Mouse (Mus musculus): Measurements from ENCODE around the gene Nppc. TPM values are rescaled to one million over a fixed set of nuclear protein-coding genes. Genes with fewer than 3 reads are reported as not detected.

The Nppc gene
- polyA plus RNA-seq, 1 experiment: not detected

DNA sequence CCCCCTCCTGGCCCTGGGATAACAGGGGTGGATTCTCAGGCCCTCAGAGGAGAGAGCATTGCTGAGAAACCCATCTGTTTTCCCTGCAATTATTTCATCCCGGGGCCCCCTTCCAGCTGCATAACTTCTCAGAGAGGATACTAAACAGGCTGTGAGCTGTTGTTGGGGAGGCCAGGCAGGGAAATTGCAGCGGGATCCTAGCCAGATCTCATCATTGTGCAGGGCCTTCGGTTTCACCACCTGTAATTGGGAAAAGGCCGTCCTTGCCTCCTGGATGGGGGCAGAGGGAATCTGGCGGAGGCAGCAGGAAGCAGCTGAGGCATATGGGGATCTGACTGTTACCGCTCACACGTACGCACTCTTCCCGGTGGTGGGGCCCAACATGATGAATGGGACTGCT, 4.0 kb upstream of the Nppc start:
- no peak overlapping the region for H3K9ac ChIP-seq (ENCODE audit: low read depth, poor library complexity, severe bottlenecking)
- H3K27ac ChIP-seq (ENCODE audit: insufficient read depth, low read length): no peak overlapping the region
- H3K9me3 ChIP-seq (replicated peaks; ENCODE audit: control insufficient read depth, insufficient read depth, low read length, poor library complexity, severe bottlenecking): no peaks in the 10 kb centered on the region
- no peak for TF ChIP-seq CTCF (IDR thresholded peaks at IDR 0.05; ENCODE audit: low read depth, low read length)
- TF ChIP-seq EP300 (IDR thresholded peaks at IDR 0.05; ENCODE audit: insufficient read depth, low read depth, low read length): no peak
- no peak for TF ChIP-seq POLR2A (IDR thresholded peaks at IDR 0.05; ENCODE audit: insufficient read depth, low read length)
- H3K4me3 ChIP-seq (ENCODE audit: low read depth, low read length): no peak overlapping the region
- H3K27me3 ChIP-seq (ENCODE audit: control insufficient read depth, insufficient read depth, low read length, poor library complexity, severe bottlenecking): peaks cover 3% of the 10 kb centered on the region; the same call in 1 of the 2 replicates
- H3K36me3 ChIP-seq (ENCODE audit: control insufficient read depth, insufficient read depth, low read length, poor library complexity, severe bottlenecking): no peaks in the 10 kb centered on the region
- no peaks in the 10 kb centered on the region for H3K4me1 ChIP-seq (ENCODE audit: control insufficient read depth, insufficient read depth, low read length)

DNA sequence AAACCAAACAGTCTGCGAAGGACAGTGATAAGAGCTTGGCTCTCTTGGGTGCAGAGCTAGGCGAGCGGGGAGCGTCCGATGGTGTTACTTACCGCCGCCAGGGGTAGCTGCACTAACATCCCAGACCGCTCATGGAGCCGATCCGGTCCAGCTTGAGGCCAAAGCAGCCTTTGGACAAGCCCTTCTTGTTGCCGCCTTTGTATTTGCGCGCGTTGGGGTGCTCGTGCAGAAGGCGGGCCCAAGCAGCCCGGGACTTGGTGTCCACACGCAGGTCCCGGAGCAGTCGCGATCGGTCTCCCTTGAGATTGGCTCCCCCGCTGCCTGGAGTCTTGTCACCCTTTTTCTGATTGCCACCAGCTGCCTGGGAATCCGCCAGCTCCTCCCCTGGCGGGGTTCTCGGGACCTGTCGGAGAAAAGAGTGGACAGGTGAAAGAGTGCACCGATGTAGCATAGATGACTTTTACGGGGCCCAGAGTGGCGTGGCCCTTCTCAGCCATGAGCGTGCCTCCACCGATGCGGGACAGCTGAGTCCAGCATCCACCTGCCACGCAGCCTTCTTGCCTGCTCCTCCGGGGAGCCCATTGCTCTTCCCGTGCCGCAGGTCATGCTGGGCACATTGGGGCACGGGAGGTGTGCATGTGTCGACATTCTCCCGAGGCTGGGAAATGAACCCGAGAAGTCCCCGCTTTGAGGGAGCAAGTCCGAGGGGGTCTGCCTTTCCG, 658 bp downstream of the Nppc start:
- Histone ChIP-seq H3K36me3 (ENCODE audit: control insufficient read depth, insufficient read depth, low read length, poor library complexity, severe bottlenecking) (no peaks in the 10 kb centered on the region), H3K4me3 (ENCODE audit: low read depth, low read length) (peak overlapping the region; percentile 68), H3K9ac (ENCODE audit: low read depth, poor library complexity, severe bottlenecking) (peak overlapping the region; percentile 17), H3K27ac (ENCODE audit: insufficient read depth, low read length) (no peak overlapping the region), H3K9me3 (replicated peaks; ENCODE audit: control insufficient read depth, insufficient read depth, low read length, poor library complexity, severe bottlenecking) (no peaks in the 10 kb centered on the region), H3K27me3 (ENCODE audit: control insufficient read depth, insufficient read depth, low read length, poor library complexity, severe bottlenecking) (peaks cover 3% of the 10 kb centered on the region; the same call in 1 of the 2 replicates), H3K4me1 (ENCODE audit: control insufficient read depth, insufficient read depth, low read length) (no peaks in the 10 kb centered on the region)
- TF ChIP-seq EP300 (IDR thresholded peaks at IDR 0.05; ENCODE audit: insufficient read depth, low read depth, low read length): no peak
- peak; percentile 74 for TF ChIP-seq CTCF (IDR thresholded peaks at IDR 0.05; ENCODE audit: low read depth, low read length)
- no peak for TF ChIP-seq POLR2A (IDR thresholded peaks at IDR 0.05; ENCODE audit: insufficient read depth, low read length)

DNA sequence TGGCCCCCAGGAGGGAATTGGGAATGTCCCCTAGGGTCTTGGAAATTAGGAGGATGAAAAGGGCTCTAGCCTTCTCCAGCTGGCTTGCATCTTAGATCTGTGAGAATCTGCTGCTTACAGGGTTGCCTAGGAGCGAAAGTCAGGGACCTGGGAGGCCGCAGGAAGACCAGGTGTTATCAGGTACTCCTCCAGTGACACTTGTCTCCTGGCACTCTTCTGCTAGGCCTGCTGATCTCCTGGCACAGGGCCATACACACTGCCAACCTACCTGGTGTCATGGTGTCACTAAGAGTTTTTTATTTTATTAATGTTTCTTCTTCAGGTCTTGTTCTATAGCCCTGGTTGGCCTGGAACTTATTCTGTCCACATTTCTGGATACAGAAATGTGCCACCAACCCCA, 5.3 kb downstream of the Nppc start:
- Histone ChIP-seq H3K9me3 (replicated peaks; ENCODE audit: control insufficient read depth, insufficient read depth, low read length, poor library complexity, severe bottlenecking) (no peaks in the 10 kb centered on the region), H3K9ac (ENCODE audit: low read depth, poor library complexity, severe bottlenecking) (no peak overlapping the region), H3K27ac (ENCODE audit: insufficient read depth, low read length) (no peak overlapping the region), H3K4me3 (ENCODE audit: low read depth, low read length) (no peak overlapping the region), H3K36me3 (ENCODE audit: control insufficient read depth, insufficient read depth, low read length, poor library complexity, severe bottlenecking) (no peaks in the 10 kb centered on the region), H3K4me1 (ENCODE audit: control insufficient read depth, insufficient read depth, low read length) (no peaks in the 10 kb centered on the region), H3K27me3 (ENCODE audit: control insufficient read depth, insufficient read depth, low read length, poor library complexity, severe bottlenecking) (no peaks in the 10 kb centered on the region; the same call in 1 of the 2 replicates)
- TF ChIP-seq CTCF (IDR thresholded peaks at IDR 0.05; ENCODE audit: low read depth, low read length): no peak
- TF ChIP-seq POLR2A (IDR thresholded peaks at IDR 0.05; ENCODE audit: insufficient read depth, low read length): no peak
- no peak for TF ChIP-seq EP300 (IDR thresholded peaks at IDR 0.05; ENCODE audit: insufficient read depth, low read depth, low read length)

DNA sequence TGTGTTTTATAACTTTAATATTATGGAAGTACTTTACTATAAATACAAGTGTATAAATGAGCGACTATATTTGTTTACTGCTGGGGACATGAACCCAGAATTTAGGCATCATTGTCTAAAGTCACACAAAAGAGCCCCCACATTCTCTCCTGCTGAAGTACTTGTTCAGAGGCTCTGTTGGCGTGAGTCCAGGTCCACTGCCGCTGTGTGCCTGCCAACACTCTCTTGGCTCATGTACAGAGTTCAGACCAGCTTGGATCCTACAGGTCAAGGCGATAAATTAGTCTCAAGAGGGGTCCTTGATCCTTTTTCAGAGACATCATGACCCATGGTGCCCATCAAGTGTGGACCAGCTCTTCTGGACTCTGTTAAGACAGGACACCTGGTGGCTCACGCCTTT, 13.3 kb downstream of the Nppc start:
- Histone ChIP-seq H3K4me3 (ENCODE audit: low read depth, low read length) (no peak overlapping the region), H3K9me3 (replicated peaks; ENCODE audit: control insufficient read depth, insufficient read depth, low read length, poor library complexity, severe bottlenecking) (no peaks in the 10 kb centered on the region), H3K4me1 (ENCODE audit: control insufficient read depth, insufficient read depth, low read length) (no peaks in the 10 kb centered on the region), H3K9ac (ENCODE audit: low read depth, poor library complexity, severe bottlenecking) (no peak overlapping the region), H3K27me3 (ENCODE audit: control insufficient read depth, insufficient read depth, low read length, poor library complexity, severe bottlenecking) (no peaks in the 10 kb centered on the region), H3K36me3 (ENCODE audit: control insufficient read depth, insufficient read depth, low read length, poor library complexity, severe bottlenecking) (no peaks in the 10 kb centered on the region), H3K27ac (ENCODE audit: insufficient read depth, low read length) (no peak overlapping the region)
- TF ChIP-seq EP300 (IDR thresholded peaks at IDR 0.05; ENCODE audit: insufficient read depth, low read depth, low read length): no peak
- no peak for TF ChIP-seq CTCF (IDR thresholded peaks at IDR 0.05; ENCODE audit: low read depth, low read length)
- TF ChIP-seq POLR2A (IDR thresholded peaks at IDR 0.05; ENCODE audit: insufficient read depth, low read length): no peak

DNA sequence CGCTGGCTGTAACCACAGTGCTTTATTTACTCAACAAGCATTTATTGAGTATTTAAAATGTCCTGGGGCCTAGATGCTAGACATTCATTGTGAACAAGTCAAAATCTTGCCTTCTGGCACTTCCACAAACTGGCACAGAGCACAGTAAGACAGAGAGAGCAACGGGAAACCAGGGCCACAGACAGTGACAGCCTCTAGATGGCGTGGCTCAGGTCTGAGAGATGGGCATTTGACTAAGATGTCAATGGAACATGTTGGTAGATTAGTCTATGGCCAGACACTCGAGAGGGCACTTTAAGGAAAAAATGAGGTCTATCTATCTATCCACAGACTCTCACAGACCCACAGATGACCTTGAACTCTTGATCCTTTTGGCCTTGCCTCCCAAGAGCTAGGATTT, 17.7 kb downstream of the Nppc start:
- Histone ChIP-seq H3K27me3 (ENCODE audit: control insufficient read depth, insufficient read depth, low read length, poor library complexity, severe bottlenecking) (no peaks in the 10 kb centered on the region), H3K36me3 (ENCODE audit: control insufficient read depth, insufficient read depth, low read length, poor library complexity, severe bottlenecking) (no peaks in the 10 kb centered on the region), H3K4me1 (ENCODE audit: control insufficient read depth, insufficient read depth, low read length) (no peaks in the 10 kb centered on the region), H3K9me3 (replicated peaks; ENCODE audit: control insufficient read depth, insufficient read depth, low read length, poor library complexity, severe bottlenecking) (no peaks in the 10 kb centered on the region), H3K27ac (ENCODE audit: insufficient read depth, low read length) (no peak overlapping the region), H3K4me3 (ENCODE audit: low read depth, low read length) (no peak overlapping the region), H3K9ac (ENCODE audit: low read depth, poor library complexity, severe bottlenecking) (no peak overlapping the region)
- TF ChIP-seq CTCF (IDR thresholded peaks at IDR 0.05; ENCODE audit: low read depth, low read length) (peak; percentile 38), EP300 (IDR thresholded peaks at IDR 0.05; ENCODE audit: insufficient read depth, low read depth, low read length) (no peak), POLR2A (IDR thresholded peaks at IDR 0.05; ENCODE audit: insufficient read depth, low read length) (no peak)

DNA sequence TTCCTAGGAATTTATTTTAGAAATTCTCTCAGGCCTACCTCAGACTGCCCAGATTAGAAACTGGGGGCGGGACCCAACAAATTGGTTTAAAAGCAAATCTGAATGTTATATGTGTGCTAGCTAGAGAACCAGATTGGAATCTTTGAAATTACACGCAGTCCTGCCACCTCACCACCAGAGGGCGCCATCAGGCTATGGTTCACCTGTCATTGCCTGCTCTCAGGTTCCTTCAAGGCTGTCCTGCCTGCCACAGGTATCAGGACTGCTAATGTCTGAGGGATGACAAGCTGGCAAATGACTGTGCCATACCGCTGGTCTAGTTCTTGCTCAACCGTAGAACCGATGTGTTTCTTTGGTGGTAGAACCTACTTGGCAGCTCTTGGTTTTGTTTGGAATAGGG, 20.1 kb downstream of the Nppc start:
- no peaks in the 10 kb centered on the region for H3K27me3 ChIP-seq (ENCODE audit: control insufficient read depth, insufficient read depth, low read length, poor library complexity, severe bottlenecking)
- no peaks in the 10 kb centered on the region for H3K4me1 ChIP-seq (ENCODE audit: control insufficient read depth, insufficient read depth, low read length)
- no peak overlapping the region for H3K9ac ChIP-seq (ENCODE audit: low read depth, poor library complexity, severe bottlenecking)
- TF ChIP-seq CTCF (IDR thresholded peaks at IDR 0.05; ENCODE audit: low read depth, low read length) (peak; percentile 99), POLR2A (IDR thresholded peaks at IDR 0.05; ENCODE audit: insufficient read depth, low read length) (no peak), EP300 (IDR thresholded peaks at IDR 0.05; ENCODE audit: insufficient read depth, low read depth, low read length) (no peak)
- H3K36me3 ChIP-seq (ENCODE audit: control insufficient read depth, insufficient read depth, low read length, poor library complexity, severe bottlenecking): no peaks in the 10 kb centered on the region
- no peak overlapping the region for H3K27ac ChIP-seq (ENCODE audit: insufficient read depth, low read length)
- H3K9me3 ChIP-seq (replicated peaks; ENCODE audit: control insufficient read depth, insufficient read depth, low read length, poor library complexity, severe bottlenecking): no peaks in the 10 kb centered on the region
- H3K4me3 ChIP-seq (ENCODE audit: low read depth, low read length): no peak overlapping the region
